Mouse (Mus musculus) liver, embryonic 16.5 days (tissue): ENCODE data around the gene Ubr4. TPM values are rescaled to one million over a fixed set of nuclear protein-coding genes. Genes with fewer than 3 reads are reported as not detected.

Experiments
- ATAC-seq: fragments of 200-750 bp; cut with Nextera tagmentation; 2 replicates; pipeline ENCODE4 v1.8.0; 2017; ENCODE audit warnings: low read depth, mild to moderate bottlenecking, moderate number of reproducible peaks, moderate library complexity
- H3K27ac ChIP-seq: fragments of 300-500 bp; sonication (generic); 2 replicates; pipeline ENCODE4 v1.5.1; 2014; ENCODE audit warnings: mild to moderate bottlenecking, low read length
- H3K27me3 ChIP-seq: fragments of 300-500 bp; sonication (generic); 2 replicates; pipeline ENCODE4 v1.6.1; 2014; ENCODE audit warnings: low read depth, low read length, mixed read lengths; ENCODE audit not compliant: control insufficient read depth, insufficient read depth
- H3K36me3 ChIP-seq: fragments of 300-500 bp; sonication (generic); 2 replicates; pipeline ENCODE4 v1.6.1; 2014; ENCODE audit warnings: mild to moderate bottlenecking; ENCODE audit not compliant: control insufficient read depth, insufficient read depth
- H3K4me1 ChIP-seq: fragments of 300-500 bp; sonication (generic); 2 replicates; pipeline ENCODE4 v1.6.1; 2014; ENCODE audit warnings: low read depth, low read length, mixed read lengths; ENCODE audit not compliant: control insufficient read depth
- H3K4me2 ChIP-seq: fragments of 300-500 bp; sonication (generic); 2 replicates; pipeline ENCODE4 v1.6.1; 2014; ENCODE audit warnings: low read depth, low read length, mixed read lengths
- H3K4me3 ChIP-seq: fragments of 300-500 bp; sonication (generic); 2 replicates; pipeline ENCODE4 v1.5.1; 2014; ENCODE audit warnings: low read depth, mild to moderate bottlenecking, low read length
- H3K9ac ChIP-seq: fragments of 300-500 bp; sonication (generic); 2 replicates; pipeline ENCODE4 v1.6.1; 2014; ENCODE audit warnings: low read depth, low read length
- H3K9me3 ChIP-seq: fragments of 300-500 bp; sonication (generic); replicated peaks from 2 replicates; pipeline ENCODE4 v1.6.1; 2016; ENCODE audit warnings: low read length; ENCODE audit not compliant: control insufficient read depth
- WGBS: fragments of 180-500 bp; shearing (Covaris S2); extraction: QIAGEN DNeasy Blood & Tissue Kit; methylation state at CpG from one replicate; pipeline ENCODE4 v1.1.7; 2014; ENCODE audit not compliant: insufficient replicate concordance; 5-methylcytosine and 5-hydroxymethylcytosine counted together
- polyA plus RNA-seq: library from polyadenylated mRNA; unstranded; fragments of >200 nt; fragmentation: Nextera tagmentation; extraction: Ambion mirVana; gene quantifications from 2 replicates; pipeline ENCODE4 v1.2.1, GENCODE M21; 2015

The Ubr4 gene
- polyA plus RNA-seq, 1 experiment from 2014 or later: 42.9 TPM

DNA sequence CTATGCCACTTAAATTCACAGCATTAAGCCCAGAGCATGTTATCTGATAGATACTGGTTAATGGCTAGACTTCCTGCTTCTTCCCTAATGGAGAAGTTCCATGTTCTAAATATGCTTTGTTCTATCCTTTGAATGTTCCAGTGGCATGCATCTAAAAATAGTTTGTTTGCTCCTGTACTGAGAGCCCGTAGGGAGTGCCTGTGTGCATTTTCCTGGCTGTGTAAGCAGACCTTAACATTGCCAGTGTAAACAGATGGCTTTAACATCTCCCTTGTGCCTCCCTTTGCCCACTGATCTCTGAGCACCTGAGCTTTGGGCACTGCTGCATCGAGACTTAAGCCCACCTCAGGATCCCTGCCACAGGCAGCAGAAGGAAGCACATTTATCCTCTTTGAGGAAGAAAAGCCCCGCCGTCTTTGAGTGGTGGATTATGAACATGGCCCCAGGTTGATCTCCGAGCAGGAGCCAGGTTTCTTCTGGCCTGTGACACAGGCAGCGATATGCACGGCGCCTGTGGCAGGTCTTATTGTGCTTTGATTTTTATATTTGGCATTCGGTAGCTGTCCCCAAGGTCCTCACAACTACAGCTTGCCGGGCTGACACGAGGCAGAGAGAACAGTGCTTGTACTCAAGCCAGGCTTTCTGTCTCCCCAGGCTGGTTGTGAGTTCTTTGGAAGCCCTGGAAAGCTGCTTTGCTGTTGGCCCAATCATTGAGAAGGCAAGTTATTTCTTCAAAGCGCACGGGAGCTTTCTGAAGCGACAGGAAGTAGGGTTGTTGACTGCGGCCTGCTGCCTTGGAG is 80.8 kb downstream of the Ubr4 start:
- H3K27me3 ChIP-seq: no peaks in the 10 kb centered on the region
- no peaks in the 10 kb centered on the region; the same call in 1 of the 2 replicates for H3K4me1 ChIP-seq
- no peak overlapping the region for H3K9ac ChIP-seq
- 83% methylated on average over 15 of the region's 15 CpGs for WGBS
- H3K4me2 ChIP-seq: no peak overlapping the region
- ATAC-seq: no peak
- H3K9me3 ChIP-seq: no peaks in the 10 kb centered on the region
- H3K27ac ChIP-seq: no peak overlapping the region
- peaks cover 96% of the 10 kb centered on the region for H3K36me3 ChIP-seq
- H3K4me3 ChIP-seq: no peak overlapping the region

DNA sequence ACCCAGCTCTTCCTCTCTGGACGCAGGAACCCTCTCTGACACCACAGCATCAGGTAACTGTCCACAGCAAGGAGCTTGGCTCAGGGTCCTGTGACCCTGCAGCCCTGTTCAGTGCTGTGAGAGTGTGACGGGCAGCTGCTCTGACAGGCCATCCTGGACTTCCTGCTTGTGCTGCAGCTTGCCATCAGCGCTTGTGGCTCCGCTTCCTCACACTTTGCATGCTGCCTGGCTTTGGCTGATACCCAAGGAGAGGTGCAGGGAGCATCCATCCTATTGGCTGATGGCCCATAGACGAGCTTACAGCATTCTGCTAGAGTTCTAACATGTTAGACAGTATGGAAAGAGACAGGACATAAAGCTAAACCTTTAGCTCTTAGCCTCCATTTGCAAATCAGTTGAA is 88.8 kb downstream of the Ubr4 start:
- Histone ChIP-seq H3K27ac (no peak overlapping the region), H3K9ac (no peak overlapping the region), H3K36me3 (peaks cover 87% of the 10 kb centered on the region), H3K4me1 (no peaks in the 10 kb centered on the region), H3K9me3 (no peaks in the 10 kb centered on the region), H3K4me3 (no peak overlapping the region), H3K27me3 (no peaks in the 10 kb centered on the region), H3K4me2 (no peak overlapping the region)
- ATAC-seq: no peak; the same call in 1 of the 2 replicates
- 85% methylated on average over 5 of the region's 5 CpGs for whole genome bisulfite sequencing

DNA sequence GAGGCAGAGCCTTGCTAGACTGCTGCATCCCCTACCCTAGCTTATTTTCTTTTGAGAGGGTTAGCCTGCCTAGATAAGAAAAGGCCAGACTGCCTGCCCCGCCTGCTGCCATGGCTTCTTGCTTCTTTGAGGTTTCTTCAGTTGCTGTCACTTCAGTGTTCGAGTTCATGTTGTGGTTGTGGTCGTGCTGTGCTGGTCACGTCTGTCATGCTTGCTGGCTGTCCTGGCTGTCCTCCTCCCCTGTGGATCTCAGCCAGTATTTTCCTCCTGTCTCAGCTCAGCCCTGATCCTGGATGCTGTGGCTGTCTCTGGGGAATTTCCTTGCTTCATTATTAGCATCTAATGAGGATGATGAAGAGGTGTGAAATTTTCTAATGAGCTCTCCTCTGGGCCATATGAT is 89.4 kb downstream of the Ubr4 start:
- Histone ChIP-seq H3K36me3 (peaks cover 86% of the 10 kb centered on the region), H3K4me2 (no peak overlapping the region), H3K9me3 (no peaks in the 10 kb centered on the region), H3K9ac (no peak overlapping the region), H3K4me3 (no peak overlapping the region), H3K27me3 (no peaks in the 10 kb centered on the region), H3K27ac (no peak overlapping the region), H3K4me1 (no peaks in the 10 kb centered on the region)
- no peak for ATAC-seq
- 64% methylated on average over 4 of the region's 4 CpGs for WGBS

DNA sequence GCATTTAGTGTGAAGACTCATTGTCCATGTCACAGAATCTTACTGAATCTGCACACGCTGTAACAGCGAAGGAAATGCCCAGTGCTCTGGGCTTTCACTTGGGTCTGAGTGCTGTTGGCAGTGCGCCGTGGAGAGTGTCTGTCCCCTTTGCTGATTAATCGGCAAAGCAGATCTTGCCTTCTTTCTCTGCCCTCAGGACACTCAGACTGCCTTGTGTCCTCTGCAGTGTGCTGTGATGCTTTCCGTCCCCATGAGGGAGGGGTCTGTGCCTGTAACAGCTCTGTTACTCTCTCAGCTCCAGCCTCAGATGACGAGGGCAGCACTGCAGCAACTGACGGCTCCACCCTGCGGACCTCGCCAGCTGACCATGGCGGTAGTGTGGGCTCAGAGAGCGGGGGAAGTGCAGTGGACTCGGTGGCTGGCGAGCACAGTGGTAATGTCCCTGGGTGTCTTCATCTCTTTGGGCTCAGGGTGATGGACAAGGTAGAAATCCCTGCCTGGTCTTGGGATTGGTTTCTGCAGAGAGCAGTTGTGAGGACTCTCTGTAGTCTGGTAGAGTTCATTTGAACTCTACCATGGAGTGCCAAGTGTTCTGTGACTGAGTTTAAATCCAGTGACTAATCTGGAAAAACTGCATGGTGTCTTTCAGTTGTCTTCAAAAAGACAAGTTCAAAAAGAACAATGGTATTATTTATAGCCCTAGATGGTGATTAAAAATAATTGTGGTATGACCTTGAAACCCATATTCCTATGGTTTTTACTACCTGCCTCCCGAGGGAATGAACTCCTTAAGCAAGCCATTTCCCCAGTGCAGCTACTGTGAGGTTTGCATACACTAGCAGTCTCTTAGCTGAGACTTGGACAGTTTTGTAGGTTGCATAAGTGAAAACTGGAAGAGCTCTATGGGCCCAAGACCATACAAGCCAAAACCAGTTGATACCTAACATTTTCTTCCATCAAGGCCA is 90.3 kb downstream of the Ubr4 start:
- no peaks in the 10 kb centered on the region for H3K4me1 ChIP-seq
- peaks cover 82% of the 10 kb centered on the region for H3K36me3 ChIP-seq
- no peak overlapping the region for H3K4me2 ChIP-seq
- no peaks in the 10 kb centered on the region for H3K9me3 ChIP-seq
- H3K9ac ChIP-seq: no peak overlapping the region
- ATAC-seq: no peak
- H3K4me3 ChIP-seq: no peak overlapping the region
- no peak overlapping the region for H3K27ac ChIP-seq
- H3K27me3 ChIP-seq: no peaks in the 10 kb centered on the region
- WGBS: 88% methylated on average over 15 of the region's 15 CpGs

DNA sequence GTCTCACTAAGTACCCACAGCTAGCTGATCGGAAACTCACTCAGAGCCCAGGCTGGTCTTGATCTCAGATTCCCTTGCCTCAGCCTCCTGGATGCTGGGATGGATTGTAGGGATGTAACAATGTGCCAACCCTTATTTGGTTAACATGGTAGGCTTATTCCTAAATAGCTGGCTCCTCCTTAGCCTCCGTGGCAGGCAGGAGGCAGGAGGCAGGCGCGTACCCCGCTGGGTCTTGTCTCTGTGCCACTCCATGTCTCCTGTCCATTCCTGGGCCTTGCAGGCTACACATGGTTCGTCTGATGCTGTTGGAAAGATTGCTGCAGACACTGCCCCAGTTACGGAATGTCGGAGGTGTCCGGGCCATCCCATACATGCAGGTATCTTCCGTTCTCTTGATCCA is 91.9 kb downstream of the Ubr4 start:
- no peak for ATAC-seq
- WGBS: 93% methylated on average over 10 of the region's 10 CpGs
- Histone ChIP-seq H3K36me3 (peaks cover 86% of the 10 kb centered on the region), H3K4me3 (no peak overlapping the region), H3K9me3 (no peaks in the 10 kb centered on the region), H3K4me1 (no peaks in the 10 kb centered on the region), H3K4me2 (no peak overlapping the region), H3K27me3 (no peaks in the 10 kb centered on the region), H3K9ac (no peak overlapping the region), H3K27ac (no peak overlapping the region)

DNA sequence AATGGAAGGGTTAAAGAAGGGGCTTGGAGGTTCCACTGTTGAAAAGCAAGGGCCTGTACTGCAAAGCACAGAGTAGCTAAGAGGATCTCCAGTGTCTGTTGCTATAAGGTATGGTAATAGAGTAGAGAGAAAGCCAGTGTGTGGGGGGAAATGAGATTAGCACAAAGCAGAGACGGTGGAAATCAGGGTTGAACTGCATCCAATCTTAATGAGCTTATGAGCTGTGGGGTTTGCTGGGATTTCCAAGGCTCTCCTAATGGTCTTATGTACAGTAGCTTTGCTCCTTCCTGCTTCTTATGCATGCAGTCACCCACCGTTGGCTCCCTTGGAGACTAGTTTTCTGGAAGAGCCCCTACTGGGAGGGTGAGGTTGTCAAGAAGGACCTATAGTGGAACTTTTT is 93.8 kb downstream of the Ubr4 start:
- H3K9ac ChIP-seq: no peak overlapping the region
- H3K4me2 ChIP-seq: no peak overlapping the region
- H3K27ac ChIP-seq: no peak overlapping the region
- no peaks in the 10 kb centered on the region for H3K9me3 ChIP-seq
- 84% methylated on average over 2 of the region's 2 CpGs for WGBS
- H3K36me3 ChIP-seq: peaks cover 86% of the 10 kb centered on the region
- H3K4me3 ChIP-seq: no peak overlapping the region
- ATAC-seq: no peak
- H3K4me1 ChIP-seq: no peaks in the 10 kb centered on the region
- no peaks in the 10 kb centered on the region for H3K27me3 ChIP-seq

DNA sequence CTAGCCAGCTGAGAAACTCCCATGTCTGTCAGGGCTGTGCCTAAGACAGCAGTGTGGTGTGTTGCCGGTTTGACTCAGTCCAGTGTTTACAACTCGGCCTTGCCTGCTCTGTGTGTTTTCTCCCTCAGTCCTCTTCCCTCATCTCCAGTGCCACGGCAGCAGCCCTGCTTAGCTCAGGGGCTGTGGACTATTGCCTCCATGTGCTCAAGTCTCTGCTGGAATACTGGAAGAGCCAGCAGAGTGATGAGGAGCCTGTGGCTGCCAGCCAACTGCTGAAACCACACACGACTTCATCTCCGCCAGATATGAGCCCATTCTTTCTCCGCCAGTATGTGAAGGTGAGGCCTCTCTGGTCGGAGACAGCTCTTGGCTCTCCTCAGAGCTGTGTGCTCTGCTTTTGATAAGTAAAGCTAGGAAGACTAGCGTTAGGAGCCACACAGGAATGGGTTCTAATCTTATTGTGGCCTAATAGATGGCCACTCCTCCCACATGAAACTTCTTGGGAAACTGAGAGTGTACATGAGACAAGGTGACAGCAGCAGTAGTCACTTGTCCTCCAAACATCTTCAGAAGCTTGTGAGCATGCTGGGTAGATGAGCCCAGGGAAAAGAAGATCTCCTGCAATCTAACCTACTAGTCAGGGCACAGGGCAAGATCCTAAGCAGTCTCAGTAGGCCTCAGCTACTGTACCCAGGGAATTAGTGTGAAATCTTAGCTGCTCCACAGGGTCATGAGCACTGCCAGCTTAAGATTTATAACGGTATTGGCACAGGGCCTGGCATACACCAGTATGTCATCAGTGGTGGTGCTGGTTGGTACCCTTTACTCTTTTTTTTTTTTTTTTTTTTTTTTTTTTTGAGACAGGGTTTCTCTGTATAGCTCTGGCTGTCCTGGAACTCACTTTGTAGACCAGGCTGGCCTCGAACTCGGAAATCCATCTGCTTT is 94.6 kb downstream of the Ubr4 start:
- Histone ChIP-seq H3K27ac (no peak overlapping the region), H3K36me3 (peaks cover 87% of the 10 kb centered on the region), H3K27me3 (no peaks in the 10 kb centered on the region), H3K9ac (no peak overlapping the region), H3K9me3 (no peaks in the 10 kb centered on the region), H3K4me3 (no peak overlapping the region), H3K4me2 (no peak overlapping the region), H3K4me1 (no peaks in the 10 kb centered on the region)
- 82% methylated on average over 11 of the region's 11 CpGs for WGBS
- ATAC-seq: no peak

DNA sequence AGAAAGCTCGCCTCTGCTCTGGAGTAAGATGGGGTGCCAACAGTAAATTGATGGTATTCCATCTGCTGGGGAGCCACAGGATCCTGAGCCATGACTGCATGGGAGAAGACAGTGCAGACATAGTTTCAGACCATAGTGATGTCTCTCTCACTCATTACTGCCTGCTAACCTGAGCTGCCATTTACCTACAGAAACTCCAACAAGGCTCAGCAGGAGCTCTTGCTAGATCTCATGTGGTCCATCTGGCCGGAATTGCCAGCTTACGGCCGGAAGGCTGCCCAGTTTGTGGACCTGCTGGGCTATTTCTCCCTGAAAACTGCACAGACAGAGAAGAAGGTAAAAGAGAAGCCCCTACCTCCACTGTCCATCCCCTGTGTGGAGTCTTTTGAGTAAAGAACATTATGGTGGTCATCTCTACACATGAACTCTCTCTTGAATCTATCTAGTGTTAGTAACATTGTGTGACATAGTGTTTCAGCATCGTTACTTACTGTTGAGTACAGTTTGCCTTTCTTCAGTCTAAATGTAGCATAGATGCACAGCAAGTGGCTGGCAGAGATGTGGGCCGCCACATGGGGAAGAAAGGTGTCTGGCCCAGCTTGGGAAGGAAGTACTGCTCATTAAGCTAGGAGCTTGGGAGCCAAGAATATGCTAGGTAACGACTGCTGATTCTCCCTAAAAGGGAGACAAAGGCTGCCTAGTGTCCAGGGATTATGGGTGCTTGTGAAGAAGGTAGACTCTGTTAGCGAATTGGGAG is 100.7 kb downstream of the Ubr4 start:
- Histone ChIP-seq H3K27me3 (no peaks in the 10 kb centered on the region), H3K4me1 (no peaks in the 10 kb centered on the region; the same call in 1 of the 2 replicates), H3K9ac (no peak overlapping the region), H3K9me3 (no peaks in the 10 kb centered on the region), H3K4me3 (no peak overlapping the region), H3K4me2 (no peak overlapping the region), H3K36me3 (peaks cover 91% of the 10 kb centered on the region), H3K27ac (no peak overlapping the region)
- ATAC-seq: no peak
- WGBS: 88% methylated on average over 8 of the region's 8 CpGs
